Mouse (Mus musculus): ENCODE results near the gene Satl1. TPM values are rescaled to one million over a fixed set of nuclear protein-coding genes. Genes with fewer than 3 reads are reported as not detected.

Gene Satl1
- polyA plus RNA-seq, 1 experiment from 2014 or later: not detected

Other genes with a start within 250 kb of the Satl1 start
- gene 4933403O08Rik, start 167.7 kb downstream of the Satl1 start, polyA plus RNA-seq (2015; fragmentation: Nextera tagmentation; extraction: Ambion mirVana): 0.34 TPM in 1 of 2 replicates, not detected in the other
- 32.4 and 33.8 TPM in 2 replicates for gene Apool, start 95.4 kb downstream of the Satl1 start, polyA plus RNA-seq (2015; fragmentation: Nextera tagmentation; extraction: Ambion mirVana)
- gene 2010106E10Rik, start 88.5 kb upstream of the Satl1 start, polyA plus RNA-seq (2015; fragmentation: Nextera tagmentation; extraction: Ambion mirVana): not detected in 2 replicates
- gene Zfp711, start 193.7 kb upstream of the Satl1 start, polyA plus RNA-seq (2015; fragmentation: Nextera tagmentation; extraction: Ambion mirVana): 35.2 and 35.7 TPM in 2 replicates

Measured in midbrain, embryonic 13.5 days (tissue).